8 mouse cellular contexts compared by ENCODE assay signal in genomic region chr2:180894734-180895133, GRCm38 (mm10). TPM values are rescaled to one million over a fixed set of nuclear protein-coding genes. Genes with fewer than 3 reads are reported as not detected.
DNase-seq lines count a peak whose midpoint lies in the region; ATAC-seq and TF ChIP-seq lines count a peak whose summit lies in the region.

No protein-coding gene starts in this region.

- no peak overlapping the region for H3K9ac ChIP-seq in MEL (ENCODE audit: control insufficient read depth, low read depth, low read length, poor library complexity, severe bottlenecking)
- peak overlapping the region; percentile 97 for H3K9ac ChIP-seq in forebrain, embryonic 11.5 days (ENCODE audit: low read length)
- H3K9ac ChIP-seq in hindbrain, embryonic 13.5 days: peak overlapping the region; percentile 100

- under 1% methylated on average over 13 of the region's 13 CpGs for WGBS in forebrain, embryonic 11.5 days
- under 1% methylated on average over 13 of the region's 13 CpGs for WGBS in hindbrain, embryonic 13.5 days

- TF ChIP-seq POLR2A in MEL (IDR thresholded peaks at IDR 0.05; ENCODE audit: control insufficient read depth in 1 of 2, insufficient read depth in 1 of 2, low read depth in 1 of 2, low read length in 2 of 2, poor library complexity in 1 of 2): no peak

- no peak for TF ChIP-seq EP300 in MEL (IDR thresholded peaks at IDR 0.05; ENCODE audit: low read depth in 1 of 2, low read length in 2 of 2)

- H3K4me3 ChIP-seq in MEL (ENCODE audit: control insufficient read depth in 1 of 2, insufficient read depth in 1 of 2, low read depth in 2 of 2, low read length in 2 of 2): no peak overlapping the region
- H3K4me3 ChIP-seq in forebrain, embryonic 11.5 days (ENCODE audit: low read depth, low read length): peak overlapping the region; percentile 89
- H3K4me3 ChIP-seq in hindbrain, embryonic 13.5 days: peak overlapping the region; percentile 85

- no peak for DNase-seq in MEL (ENCODE audit: low read depth, low spot score)
- DNase-seq in c-Kit-positive CD71-negative TER-119-negative erythroid progenitor cells, embryonic 14.5 days (ENCODE audit: low read depth): peak; percentile 74
- DNase-seq in forebrain, embryonic 11.5 days (ENCODE audit: low spot score): peak; percentile 95
- peak; percentile 90 to 91 for DNase-seq in layer of hippocampus, postnatal 10 days (ENCODE audit: low spot score in 2 of 2)
- peak; percentile 55 for DNase-seq in lung, postnatal 10 days
- DNase-seq in retina, postnatal 1 day: peak; percentile 95
- DNase-seq in thymus, postnatal 36 days: peak; percentile 76 to 80

- H3K4me2 ChIP-seq in forebrain, embryonic 11.5 days (ENCODE audit: low read depth, low read length, severe bottlenecking): peak overlapping the region; percentile 84
- H3K4me2 ChIP-seq in hindbrain, embryonic 13.5 days: peak overlapping the region; percentile 74

- no peak overlapping the region for H3K27ac ChIP-seq in MEL (ENCODE audit: control insufficient read depth, low read depth, low read length)
- H3K27ac ChIP-seq in forebrain, embryonic 11.5 days (ENCODE audit: low read depth, low read length): peak overlapping the region; percentile 99
- H3K27ac ChIP-seq in hindbrain, embryonic 13.5 days: peak overlapping the region; percentile 100

- H3K27me3 ChIP-seq in MEL (ENCODE audit: control insufficient read depth in 1 of 2, insufficient read depth in 2 of 2, low read length in 2 of 2): no peaks in the 10 kb centered on the region
- H3K27me3 ChIP-seq in forebrain, embryonic 11.5 days (ENCODE audit: control insufficient read depth, insufficient read depth, low read length): no peaks in the 10 kb centered on the region
- H3K27me3 ChIP-seq in hindbrain, embryonic 13.5 days: peaks cover 20% of the 10 kb centered on the region

- no peaks in the 10 kb centered on the region for H3K9me3 ChIP-seq in MEL (replicated peaks; ENCODE audit: insufficient read depth, low read length)
- no peaks in the 10 kb centered on the region for H3K9me3 ChIP-seq in forebrain, embryonic 11.5 days (ENCODE audit: control insufficient read depth, low read length)
- H3K9me3 ChIP-seq in hindbrain, embryonic 13.5 days: no peaks in the 10 kb centered on the region

- peak; percentile 34 for ATAC-seq in forebrain, embryonic 11.5 days (replicated peaks; ENCODE audit: low FRiP score)
- ATAC-seq in hindbrain, embryonic 13.5 days (ENCODE audit: low FRiP score): peak; percentile 43

- no peaks in the 10 kb centered on the region for H3K4me1 ChIP-seq in MEL (ENCODE audit: control insufficient read depth in 1 of 2, insufficient read depth in 2 of 2, low read length in 2 of 2)
- H3K4me1 ChIP-seq in forebrain, embryonic 11.5 days (replicated peaks; ENCODE audit: control insufficient read depth, insufficient read depth, low read length): peaks cover 15% of the 10 kb centered on the region
- H3K4me1 ChIP-seq in hindbrain, embryonic 13.5 days (replicated peaks): peaks cover 71% of the 10 kb centered on the region

- TF ChIP-seq RAD21 in MEL (IDR thresholded peaks at IDR 0.05; ENCODE audit: low read depth, low read length): peak; percentile 3

- H3K79me2 ChIP-seq in MEL (ENCODE audit: control insufficient read depth, insufficient read depth, low read length, poor library complexity): no peaks in the 10 kb centered on the region

- H3K36me3 ChIP-seq in MEL (ENCODE audit: control insufficient read depth in 1 of 2, insufficient read depth in 2 of 2, low read length in 2 of 2): no peaks in the 10 kb centered on the region
- H3K36me3 ChIP-seq in forebrain, embryonic 11.5 days (ENCODE audit: control insufficient read depth, insufficient read depth, low read length): no peaks in the 10 kb centered on the region
- 0 out of 2 replicates have a peak, but pooled peaks cover 3% of the 10 kb centered on the region for H3K36me3 ChIP-seq in hindbrain, embryonic 13.5 days

- peak; percentile 29 to 61 (median 45); a peak in 4 of 6 replicates for TF ChIP-seq CTCF in MEL (IDR thresholded peaks at IDR 0.05 in 2 of 3, conservative IDR thresholded peaks at IDR 0.05 in 1 of 3; ENCODE audit: control insufficient read depth in 1 of 3, insufficient read depth in 1 of 3, low read depth in 2 of 3, low read length in 3 of 3, poor library complexity in 1 of 3, severe bottlenecking in 1 of 3)

TF ChIP-seq in MEL, 35 proteins besides CTCF, POLR2A, EP300 and RAD21:
- peak; percentile 16; the same call in 1 of the 2 replicates for TF ChIP-seq SMC3 (IDR thresholded peaks at IDR 0.05; ENCODE audit: low read depth, low read length)
- no peak for TF ChIP-seq SIN3A (IDR thresholded peaks at IDR 0.05; ENCODE audit: low read length)
- 0 out of 2 replicates have a peak, but pooled peaks have one; percentile 34 for TF ChIP-seq ZNF384 (IDR thresholded peaks at IDR 0.05; ENCODE audit: low read depth, low read length)
TF ChIP-seq in MEL: peak in this region for 2.

RNA-seq across cellular contexts. Expression of gene Ythdf1, which starts 26.0 kb away (rescaled TPM):
- total RNA-seq in MEL (2012; rRNA removed): 33.0 and 36.8 TPM in 2 replicates
- polyA plus RNA-seq in MEL (2012; ENCODE audit: insufficient read depth in 1 of 2, insufficient read length in 2 of 2, low read depth in 1 of 2, low replicate concordance in 2 of 2, missing spikeins in 1 of 2): 10 to 100 TPM in 1 of 2 experiments, not detected in 1; 72.2 TPM
- 74.5 and 75.4 TPM in 2 replicates for polyA plus RNA-seq in forebrain, embryonic 11.5 days (2014; fragmentation: Nextera tagmentation; extraction: Ambion mirVana)
- 42.2 and 47.6 TPM in 2 replicates for polyA plus RNA-seq in hindbrain, embryonic 13.5 days (2015; fragmentation: Nextera tagmentation; extraction: Ambion mirVana)
- 10 to 100 TPM; 61.8 to 64.6 TPM for total RNA-seq in layer of hippocampus, postnatal 10 days (2021)

RNA-seq across cellular contexts. Expression of gene Birc7, which starts 34.1 kb away (rescaled TPM):
- total RNA-seq in MEL (2012; rRNA removed): not detected in 2 replicates
- polyA plus RNA-seq in MEL (2012; ENCODE audit: insufficient read depth in 1 of 2, insufficient read length in 2 of 2, low read depth in 1 of 2, low replicate concordance in 2 of 2, missing spikeins in 1 of 2): not detected
- 0.35 and 0.36 TPM in 2 replicates for polyA plus RNA-seq in forebrain, embryonic 11.5 days (2014; fragmentation: Nextera tagmentation; extraction: Ambion mirVana)
- 0.17 and 0.35 TPM in 2 replicates for polyA plus RNA-seq in hindbrain, embryonic 13.5 days (2015; fragmentation: Nextera tagmentation; extraction: Ambion mirVana)
- not detected for total RNA-seq in layer of hippocampus, postnatal 10 days (2021)

RNA-seq across cellular contexts. Expression of gene Nkain4, which starts 59.8 kb away (rescaled TPM):
- total RNA-seq in MEL (2012; rRNA removed): not detected in 2 replicates
- polyA plus RNA-seq in MEL (2012; ENCODE audit: insufficient read depth in 1 of 2, insufficient read length in 2 of 2, low read depth in 1 of 2, low replicate concordance in 2 of 2, missing spikeins in 1 of 2): not detected
- polyA plus RNA-seq in forebrain, embryonic 11.5 days (2014; fragmentation: Nextera tagmentation; extraction: Ambion mirVana): 33.5 and 36.1 TPM in 2 replicates
- polyA plus RNA-seq in hindbrain, embryonic 13.5 days (2015; fragmentation: Nextera tagmentation; extraction: Ambion mirVana): 90.9 and 106 TPM in 2 replicates
- 10 to 100 TPM; 44.2 to 57.0 TPM for total RNA-seq in layer of hippocampus, postnatal 10 days (2021)

Comparison
In these comparisons a context has a peak if more than half of its experiments do, and no peak if none do; other contexts are left out.
1. H3K4me3 ChIP-seq: peak in forebrain, embryonic 11.5 days (single experiment) and hindbrain, embryonic 13.5 days (single experiment); none in MEL (0 of 2).
2. RNA of gene Nkain4, which starts 59.8 kb away (polyA plus RNA-seq): 90.9 to 106 TPM in hindbrain, embryonic 13.5 days and 33.5 to 36.1 TPM in forebrain, embryonic 11.5 days; not detected in MEL; every median in the first group is over 10 times any median in the second.